Mouse (Mus musculus): Measurements from ENCODE around the gene Fyb2. TPM values are rescaled to one million over a fixed set of nuclear protein-coding genes. Genes with fewer than 3 reads are reported as not detected.
"Not testable (repeated sequence)": the region's sequence is repeated elsewhere in the genome, so short reads cannot be mapped to it uniquely, and the experiment has no call there.

Gene Fyb2
- polyA plus RNA-seq, 1 experiment from 2014 or later, result 0.22 TPM

- Histone ChIP-seq H3K9me3 (replicated peaks) (no peaks in the 10 kb centered on the region), H3K27me3 (replicated peaks) (no peaks in the 10 kb centered on the region), H3K4me1 (no peaks in the 10 kb centered on the region), H3K4me3 (replicated peaks) (no peak overlapping the region), H3K36me3 (no peaks in the 10 kb centered on the region), H3K9ac (replicated peaks) (no peak overlapping the region), H3K4me2 (no peak overlapping the region), H3K27ac (replicated peaks) (no peak overlapping the region)
- WGBS, result 87% methylated on average over 6 of the region's 6 CpGs
- ATAC-seq (ENCODE audit: low FRiP score), result no peak
Observed at GRCm38 (mm10) chr4:104990016-104990415, 76.8 kb downstream of the Fyb2 start.

- no peaks in the 10 kb centered on the region for H3K9me3 ChIP-seq (replicated peaks)
- no peak overlapping the region for H3K27ac ChIP-seq (replicated peaks)
- H3K27me3 ChIP-seq (replicated peaks), result no peaks in the 10 kb centered on the region
- no peak overlapping the region for H3K9ac ChIP-seq (replicated peaks)
- ATAC-seq (ENCODE audit: low FRiP score), result no peak
- 87% methylated on average over 3 of the region's 3 CpGs for whole genome bisulfite sequencing
- H3K4me1 ChIP-seq, result no peaks in the 10 kb centered on the region
- no peak overlapping the region for H3K4me3 ChIP-seq (replicated peaks)
- H3K36me3 ChIP-seq, result no peaks in the 10 kb centered on the region
- H3K4me2 ChIP-seq, result no peak overlapping the region
Observed at GRCm38 (mm10) chr4:104990686-104991085, 77.4 kb downstream of the Fyb2 start.

- Histone ChIP-seq H3K4me2 (no peak overlapping the region), H3K27me3 (replicated peaks) (no peaks in the 10 kb centered on the region), H3K9me3 (replicated peaks) (no peaks in the 10 kb centered on the region), H3K9ac (replicated peaks) (no peak overlapping the region), H3K4me1 (no peaks in the 10 kb centered on the region), H3K27ac (replicated peaks) (no peak overlapping the region), H3K36me3 (no peaks in the 10 kb centered on the region), H3K4me3 (replicated peaks) (no peak overlapping the region)
- no peak for ATAC-seq (ENCODE audit: low FRiP score)
- WGBS, result 89% methylated on average over 3 of the region's 3 CpGs
Observed at GRCm38 (mm10) chr4:104992271-104992670, 79.0 kb downstream of the Fyb2 start.

GRCm38 (mm10) chr4:104993140-104993874 is 80.1 kb downstream of the Fyb2 start:
- Histone ChIP-seq H3K27ac (replicated peaks) (no peak overlapping the region), H3K27me3 (replicated peaks) (no peaks in the 10 kb centered on the region), H3K36me3 (no peaks in the 10 kb centered on the region), H3K9ac (replicated peaks) (no peak overlapping the region), H3K4me1 (no peaks in the 10 kb centered on the region), H3K4me2 (no peak overlapping the region), H3K4me3 (replicated peaks) (no peak overlapping the region), H3K9me3 (replicated peaks) (no peaks in the 10 kb centered on the region)
- ATAC-seq (ENCODE audit: low FRiP score), result no peak
- WGBS, result 89% methylated on average over 10 of the region's 10 CpGs

GRCm38 (mm10) chr4:104999702-105000101 is 86.4 kb downstream of the Fyb2 start:
- H3K9ac ChIP-seq (replicated peaks), result no peak overlapping the region
- 80% methylated on average over 5 of the region's 5 CpGs for WGBS
- no peak overlapping the region for H3K27ac ChIP-seq (replicated peaks)
- H3K4me1 ChIP-seq, result no peaks in the 10 kb centered on the region
- no peaks in the 10 kb centered on the region for H3K27me3 ChIP-seq (replicated peaks)
- H3K4me2 ChIP-seq, result no peak overlapping the region
- ATAC-seq (ENCODE audit: low FRiP score), result no peak
- H3K9me3 ChIP-seq (replicated peaks), result no peaks in the 10 kb centered on the region
- no peak overlapping the region for H3K4me3 ChIP-seq (replicated peaks)
- H3K36me3 ChIP-seq, result no peaks in the 10 kb centered on the region

GRCm38 (mm10) chr4:105001736-105002135 is 88.5 kb downstream of the Fyb2 start:
- no peak for ATAC-seq (ENCODE audit: low FRiP score)

GRCm38 (mm10) chr4:105004135-105004534 is 90.9 kb downstream of the Fyb2 start:
- WGBS, result 82% methylated on average over 8 of the region's 8 CpGs

More at GRCm38 (mm10) chr4:105001736-105002135, 88.5 kb downstream of the Fyb2 start:
- Histone ChIP-seq H3K9ac (replicated peaks) (no peak overlapping the region), H3K27me3 (replicated peaks) (no peaks in the 10 kb centered on the region), H3K9me3 (replicated peaks) (no peaks in the 10 kb centered on the region), H3K4me2 (no peak overlapping the region), H3K36me3 (no peaks in the 10 kb centered on the region), H3K4me1 (no peaks in the 10 kb centered on the region), H3K4me3 (replicated peaks) (no peak overlapping the region), H3K27ac (replicated peaks) (no peak overlapping the region)
- 65% methylated on average over 1 of the region's 1 CpGs for WGBS

GRCm38 (mm10) chr4:105004649-105005048 is 91.4 kb downstream of the Fyb2 start:
- WGBS, result 92% methylated on average over 12 of the region's 12 CpGs
- not testable (repeated sequence) for ATAC-seq (ENCODE audit: low FRiP score); H3K9me3 ChIP-seq (replicated peaks)

More at GRCm38 (mm10) chr4:105004135-105004534, 90.9 kb downstream of the Fyb2 start:
- Histone ChIP-seq H3K9me3 (replicated peaks) (no peaks in the 10 kb centered on the region), H3K27me3 (replicated peaks) (no peaks in the 10 kb centered on the region), H3K27ac (replicated peaks) (no peak overlapping the region), H3K4me1 (no peaks in the 10 kb centered on the region), H3K36me3 (no peaks in the 10 kb centered on the region), H3K9ac (replicated peaks) (no peak overlapping the region), H3K4me3 (replicated peaks) (no peak overlapping the region), H3K4me2 (no peak overlapping the region)
- no peak for ATAC-seq (ENCODE audit: low FRiP score)

GRCm38 (mm10) chr4:105007360-105008018 is 94.2 kb downstream of the Fyb2 start:
- Histone ChIP-seq H3K27me3 (replicated peaks) (no peaks in the 10 kb centered on the region), H3K27ac (replicated peaks) (no peak overlapping the region), H3K9me3 (replicated peaks) (no peaks in the 10 kb centered on the region), H3K4me3 (replicated peaks) (no peak overlapping the region), H3K4me1 (no peaks in the 10 kb centered on the region), H3K36me3 (no peaks in the 10 kb centered on the region), H3K9ac (replicated peaks) (no peak overlapping the region), H3K4me2 (no peak overlapping the region)
- WGBS, result 93% methylated on average over 4 of the region's 4 CpGs
- ATAC-seq (ENCODE audit: low FRiP score), result no peak

More at GRCm38 (mm10) chr4:105004649-105005048, 91.4 kb downstream of the Fyb2 start:
- H3K4me1 ChIP-seq; H3K36me3 ChIP-seq; H3K4me2 ChIP-seq; H3K4me3 ChIP-seq (replicated peaks); H3K27me3 ChIP-seq (replicated peaks); H3K9ac ChIP-seq (replicated peaks); H3K27ac ChIP-seq (replicated peaks): not testable (repeated sequence)

GRCm38 (mm10) chr4:105013718-105014117 is 100.5 kb downstream of the Fyb2 start:
- Histone ChIP-seq H3K4me3 (replicated peaks) (no peak overlapping the region), H3K4me2 (no peak overlapping the region), H3K9ac (replicated peaks) (no peak overlapping the region), H3K36me3 (0 out of 2 replicates have a peak, but pooled peaks cover 6% of the 10 kb centered on the region), H3K4me1 (no peaks in the 10 kb centered on the region), H3K27me3 (replicated peaks) (no peaks in the 10 kb centered on the region), H3K9me3 (replicated peaks) (no peaks in the 10 kb centered on the region), H3K27ac (replicated peaks) (no peak overlapping the region)
- WGBS, result 93% methylated on average over 7 of the region's 7 CpGs
- ATAC-seq (ENCODE audit: low FRiP score), result no peak

- Histone ChIP-seq H3K9ac (replicated peaks) (no peak overlapping the region), H3K9me3 (replicated peaks) (no peaks in the 10 kb centered on the region), H3K27me3 (replicated peaks) (no peaks in the 10 kb centered on the region), H3K4me1 (no peaks in the 10 kb centered on the region), H3K27ac (replicated peaks) (no peak overlapping the region), H3K36me3 (0 out of 2 replicates have a peak, but pooled peaks cover 6% of the 10 kb centered on the region), H3K4me2 (no peak overlapping the region), H3K4me3 (replicated peaks) (no peak overlapping the region)
- 78% methylated on average over 6 of the region's 6 CpGs for WGBS
- no peak for ATAC-seq (ENCODE audit: low FRiP score)
Observed at GRCm38 (mm10) chr4:105015496-105015895, 102.2 kb downstream of the Fyb2 start.

GRCm38 (mm10) chr4:105016006-105016613 is 102.9 kb downstream of the Fyb2 start:
- no peaks in the 10 kb centered on the region for H3K27me3 ChIP-seq (replicated peaks)
- H3K9me3 ChIP-seq (replicated peaks), result no peaks in the 10 kb centered on the region
- H3K27ac ChIP-seq (replicated peaks), result no peak overlapping the region
- H3K4me1 ChIP-seq, result no peaks in the 10 kb centered on the region
- no peak overlapping the region for H3K4me2 ChIP-seq
- 0 out of 2 replicates have a peak, but pooled peaks cover 6% of the 10 kb centered on the region for H3K36me3 ChIP-seq
- no peak for ATAC-seq (ENCODE audit: low FRiP score)
- no peak overlapping the region for H3K9ac ChIP-seq (replicated peaks)
- H3K4me3 ChIP-seq (replicated peaks), result no peak overlapping the region
- 81% methylated on average over 4 of the region's 4 CpGs for whole genome bisulfite sequencing

All from neural tube, embryonic 15.5 days (tissue).